Mouse (Mus musculus) mature B cell (primary cell): ENCODE measurements around the gene Tet2.

Experiments
- in situ Hi-C: fragments of 300-500 bp; cut with MboI; formaldehyde crosslinking; loops from 2 replicates; pipeline ENCODE4 v1.14.3; 2019

Gene Tet2

GRCm38 (mm10) chr3:133522289-133522688 is 22.6 kb downstream of the Tet2 start:
- in situ Hi-C loops, result no loop called here

DNA sequence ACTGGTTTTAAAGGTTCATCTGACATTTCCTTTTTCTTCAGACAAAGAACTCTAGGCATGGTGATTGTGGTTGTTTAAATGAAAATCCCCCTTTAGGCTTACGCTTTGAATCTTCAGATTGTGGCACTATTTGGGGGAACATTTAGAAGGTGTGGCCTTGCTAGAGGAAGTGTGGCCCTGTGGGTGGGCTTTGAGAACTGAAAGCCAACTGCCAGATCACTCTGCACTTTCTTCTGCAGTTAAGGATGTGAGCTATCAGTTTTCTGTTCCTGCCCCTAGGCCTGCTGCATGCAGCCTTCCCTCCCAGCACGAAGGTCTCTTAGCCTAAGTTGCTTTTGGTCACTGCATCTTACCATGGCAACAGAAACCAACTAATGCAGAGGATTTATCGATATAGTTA is 26.1 kb downstream of the Tet2 start:
- in situ Hi-C loops, result no loop called here

DNA sequence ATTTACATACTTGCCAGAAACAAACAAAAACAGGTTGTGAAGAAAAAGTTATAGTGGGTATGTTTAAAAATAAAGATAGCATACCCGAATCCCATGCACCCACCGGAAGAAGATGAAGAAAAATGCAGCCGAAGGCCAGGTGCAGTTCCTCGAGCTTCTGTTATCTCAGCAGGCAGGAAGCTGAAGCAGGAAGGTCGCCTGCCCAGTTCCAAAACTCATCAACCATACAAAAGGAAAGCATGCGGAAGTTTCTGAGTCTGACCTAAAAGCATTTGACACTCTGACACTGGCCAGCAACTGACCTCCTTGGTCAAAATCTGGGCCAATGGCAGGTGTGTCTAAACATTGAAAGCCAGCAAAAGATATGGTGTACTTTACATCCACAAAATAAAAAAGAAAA is 26.8 kb downstream of the Tet2 start:
- in situ Hi-C loops, result no loop called here

DNA sequence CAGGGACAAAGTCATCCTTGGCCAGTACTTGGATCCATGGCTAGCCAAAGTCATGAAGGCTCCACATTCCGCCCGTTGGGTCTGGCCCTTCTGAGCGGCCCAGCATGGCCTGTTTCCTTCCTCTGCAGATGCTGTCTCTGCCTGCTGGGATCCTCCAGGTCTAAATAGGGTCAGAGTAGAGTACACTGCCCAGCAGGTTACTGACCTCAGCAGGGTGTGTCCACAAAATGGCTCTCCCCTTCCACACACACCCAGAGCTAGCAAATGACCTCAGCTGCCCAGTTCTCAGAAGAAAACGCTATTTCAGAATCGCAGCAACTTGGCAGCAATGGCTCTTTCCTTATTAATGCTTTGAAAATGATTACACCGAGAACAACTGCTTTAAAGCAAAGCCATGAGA is 27.5 kb downstream of the Tet2 start:
- in situ Hi-C loops, result no loop called here

GRCm38 (mm10) chr3:133516137-133516536 is 28.8 kb downstream of the Tet2 start:
- in situ Hi-C loops, result no loop called here

DNA sequence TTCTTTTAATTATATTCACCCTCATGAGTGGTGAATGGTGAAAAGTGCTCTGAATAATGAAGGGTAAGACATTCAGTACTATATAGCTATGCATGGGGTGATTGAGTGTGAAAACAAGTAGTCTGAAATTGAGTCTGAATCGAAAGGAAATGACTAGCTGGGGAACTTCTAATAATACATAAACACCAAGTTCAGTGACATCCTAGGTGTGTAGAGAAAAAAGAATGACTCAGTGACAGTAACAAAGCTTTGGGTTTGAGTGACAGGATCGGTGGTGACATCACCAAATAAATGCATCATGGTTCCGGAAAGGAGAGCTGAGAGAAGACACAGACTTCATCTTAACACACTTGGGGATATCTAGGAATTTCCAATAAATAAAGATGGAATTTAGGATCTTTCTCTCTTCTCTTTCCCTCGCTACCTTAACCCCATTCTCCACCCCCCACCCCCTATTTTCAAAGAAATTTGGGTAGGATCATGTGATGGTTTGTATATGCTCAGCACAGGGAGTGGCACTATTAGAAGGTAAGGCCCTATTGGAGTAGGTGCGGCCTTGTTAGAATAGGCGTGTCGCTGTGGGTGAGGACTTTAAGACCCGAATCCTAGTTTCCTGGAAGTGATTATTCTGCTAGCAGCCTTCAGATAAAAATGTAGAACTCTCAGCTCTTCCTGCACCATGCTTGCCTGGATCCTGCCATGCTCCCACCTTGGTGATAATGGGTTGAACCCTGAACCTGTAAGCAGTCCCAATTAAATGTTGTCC is 29.6 kb downstream of the Tet2 start:
- in situ Hi-C loops, result no loop called here

GRCm38 (mm10) chr3:133514290-133514689 is 30.6 kb downstream of the Tet2 start:
- in situ Hi-C loops, result no loop called here

DNA sequence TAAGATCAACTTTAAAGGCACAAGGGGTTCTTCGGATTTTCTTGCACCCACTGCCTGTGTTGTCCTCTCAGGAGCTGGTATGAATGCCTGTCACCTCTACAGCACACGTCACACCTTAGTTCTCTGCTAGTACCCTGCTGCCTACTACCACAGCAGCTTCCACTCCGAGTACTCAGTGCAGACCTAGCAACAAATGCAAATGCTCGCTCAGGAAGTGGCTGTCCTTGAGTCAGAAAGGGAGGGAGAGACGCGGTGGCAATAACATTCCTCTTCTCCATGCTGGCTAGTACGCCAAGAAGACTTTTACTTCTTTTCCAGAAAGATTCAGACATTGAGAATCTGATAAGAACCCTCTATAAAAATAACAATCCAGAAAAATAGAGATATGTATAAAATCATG is 31.5 kb downstream of the Tet2 start:
- in situ Hi-C loops, result no loop called here

GRCm38 (mm10) chr3:133510368-133510767 is 34.6 kb downstream of the Tet2 start:
- in situ Hi-C loops, result no loop called here

DNA sequence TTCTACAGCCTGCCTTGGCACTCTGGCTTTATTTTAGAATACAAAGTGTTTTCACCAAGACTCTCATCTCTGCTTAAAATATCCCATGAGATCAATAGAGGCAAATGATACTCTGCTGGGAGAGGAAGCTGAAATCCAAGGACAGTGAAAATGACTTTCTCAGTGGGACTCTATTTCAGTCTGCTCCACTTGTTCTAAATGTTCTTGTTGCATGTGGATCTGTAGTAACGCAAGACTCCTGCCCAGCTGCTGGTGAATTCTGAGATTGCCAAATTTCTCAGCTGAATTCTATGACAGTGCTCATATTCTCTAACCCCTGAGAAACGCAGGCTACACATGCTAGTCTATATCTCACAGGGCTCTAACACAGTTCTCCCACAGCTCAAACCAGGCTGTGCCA is 35.1 kb downstream of the Tet2 start:
- in situ Hi-C loops, result no loop called here

DNA sequence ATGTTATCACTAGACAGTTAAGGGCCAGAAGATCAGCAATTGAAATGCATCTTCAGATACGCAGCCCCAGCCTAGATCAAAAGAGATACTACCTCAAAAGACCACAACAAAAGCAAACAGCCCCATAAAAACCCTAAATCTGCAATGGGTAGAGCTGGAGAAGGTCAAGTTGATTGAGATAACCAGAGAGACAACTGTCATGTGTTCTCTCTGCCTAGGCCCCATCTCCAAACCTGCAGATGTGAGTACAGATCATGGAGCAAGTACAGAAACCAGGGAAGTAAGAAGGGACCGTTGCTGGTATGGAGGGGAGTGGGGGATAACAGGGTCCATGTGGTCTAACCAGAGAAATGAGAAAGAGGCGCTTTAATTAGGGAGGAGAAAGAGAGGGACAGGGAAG is 36.1 kb downstream of the Tet2 start:
- in situ Hi-C loops, result no loop called here

- in situ Hi-C loops, result no loop called here
Observed at GRCm38 (mm10) chr3:133506289-133506954, 38.5 kb downstream of the Tet2 start.

DNA sequence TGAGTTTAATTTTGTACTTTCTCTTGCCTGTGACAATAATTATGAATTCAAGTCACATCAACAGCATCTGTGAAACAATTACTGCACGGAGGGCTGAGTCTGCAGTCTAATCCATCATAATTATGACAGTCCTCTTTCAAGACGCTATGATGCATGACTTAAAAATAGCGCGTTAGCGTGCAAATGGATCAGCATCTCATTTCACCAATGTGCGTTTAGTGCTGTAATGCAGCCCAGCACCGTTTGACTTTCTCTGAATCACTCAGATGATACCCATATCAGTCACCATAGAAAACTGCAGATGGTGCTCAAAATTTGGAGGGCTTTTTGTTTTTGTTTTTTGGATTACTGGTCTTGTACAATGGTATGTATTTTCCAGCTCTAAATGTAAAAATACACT is 48.0 kb downstream of the Tet2 start:
- in situ Hi-C loops, result no loop called here

- in situ Hi-C loops, result no loop called here
Observed at GRCm38 (mm10) chr3:133491370-133491769, 53.6 kb downstream of the Tet2 start.

GRCm38 (mm10) chr3:133488022-133488725 is 56.8 kb downstream of the Tet2 start:
- in situ Hi-C loops, result no loop called here

GRCm38 (mm10) chr3:133482887-133483286 is 62.1 kb downstream of the Tet2 start:
- in situ Hi-C loops, result no loop called here

DNA sequence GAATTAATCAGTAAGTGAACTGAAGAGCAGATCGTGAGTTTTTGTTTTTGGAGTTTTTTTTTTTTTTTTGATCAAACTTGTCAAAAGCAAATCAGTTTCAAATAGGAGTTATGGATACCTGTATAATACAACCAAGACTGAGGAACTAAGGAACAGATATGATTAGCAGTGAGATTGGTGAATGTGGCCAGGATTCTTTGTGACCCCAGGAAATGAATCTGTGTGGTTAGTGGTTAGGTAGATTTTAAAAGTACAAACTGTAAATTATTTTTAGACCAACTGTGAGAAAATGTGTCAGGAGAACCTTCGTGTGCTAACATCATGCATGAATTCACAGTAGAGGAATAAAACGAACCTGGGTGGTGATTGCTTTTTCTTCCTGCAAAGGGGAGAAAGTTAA is 66.0 kb downstream of the Tet2 start:
- in situ Hi-C loops, result no loop called here

DNA sequence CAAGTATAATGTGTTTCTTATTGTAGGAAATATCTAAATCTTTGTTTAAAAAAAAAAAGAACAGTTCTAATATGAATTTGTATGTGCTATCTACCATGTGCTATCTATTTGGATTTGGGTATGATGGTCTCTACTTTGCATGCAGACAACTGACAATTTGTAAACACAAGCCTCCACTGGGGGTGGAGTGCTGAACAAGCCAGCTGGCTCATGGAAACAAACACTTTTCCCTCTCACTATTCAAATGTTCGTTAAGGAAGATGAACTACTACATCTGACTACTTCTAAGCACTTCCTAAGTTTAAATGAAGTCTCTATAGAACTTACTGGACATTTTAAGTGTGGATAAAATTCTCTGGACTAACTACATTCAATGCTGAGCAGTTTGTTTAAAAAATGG is 71.2 kb downstream of the Tet2 start:
- in situ Hi-C loops, result no loop called here

DNA sequence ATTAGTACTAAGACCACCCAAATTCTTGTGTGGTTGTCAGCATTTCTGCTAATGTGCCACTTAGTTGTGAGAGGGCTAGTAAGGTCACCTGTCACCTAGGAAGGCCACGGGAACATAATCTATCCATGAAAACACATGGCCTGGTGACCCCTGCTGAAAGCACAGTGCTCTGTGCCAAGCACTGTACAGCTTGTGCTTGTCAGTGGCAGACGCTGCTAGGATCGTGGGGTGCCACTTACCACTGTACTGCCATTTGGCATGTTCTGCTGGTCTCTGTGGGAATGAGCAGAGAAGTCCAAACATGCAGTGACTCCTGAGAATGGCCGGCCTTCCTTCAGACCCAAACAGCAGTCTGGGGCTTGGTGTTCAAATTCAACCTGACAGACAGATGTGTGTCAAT is 73.8 kb downstream of the Tet2 start:
- in situ Hi-C loops, result no loop called here

GRCm38 (mm10) chr3:133468883-133469282 is 76.1 kb downstream of the Tet2 start:
- in situ Hi-C loops, result no loop called here

DNA sequence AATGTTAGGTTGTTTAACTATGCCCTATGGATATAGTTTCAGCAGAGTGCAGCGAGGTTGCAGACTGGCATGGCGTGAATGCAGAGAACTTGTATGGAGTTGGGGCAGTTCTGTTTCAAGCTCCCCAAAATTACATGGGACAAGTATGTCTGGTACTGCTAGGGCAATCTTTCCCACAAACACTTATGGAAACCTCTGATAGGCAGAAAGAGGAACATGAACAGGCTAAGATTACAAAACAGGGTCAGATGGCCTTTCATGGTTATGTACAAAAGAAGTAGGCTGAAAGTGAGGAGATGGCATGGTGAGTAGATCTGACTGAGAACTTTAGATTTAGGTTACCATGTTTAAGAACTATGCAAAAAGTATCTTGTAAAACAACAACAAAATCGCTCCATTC is 81.7 kb downstream of the Tet2 start:
- in situ Hi-C loops, result no loop called here

- in situ Hi-C loops, result no loop called here
Observed at GRCm38 (mm10) chr3:133462485-133462884, 82.5 kb downstream of the Tet2 start.

DNA sequence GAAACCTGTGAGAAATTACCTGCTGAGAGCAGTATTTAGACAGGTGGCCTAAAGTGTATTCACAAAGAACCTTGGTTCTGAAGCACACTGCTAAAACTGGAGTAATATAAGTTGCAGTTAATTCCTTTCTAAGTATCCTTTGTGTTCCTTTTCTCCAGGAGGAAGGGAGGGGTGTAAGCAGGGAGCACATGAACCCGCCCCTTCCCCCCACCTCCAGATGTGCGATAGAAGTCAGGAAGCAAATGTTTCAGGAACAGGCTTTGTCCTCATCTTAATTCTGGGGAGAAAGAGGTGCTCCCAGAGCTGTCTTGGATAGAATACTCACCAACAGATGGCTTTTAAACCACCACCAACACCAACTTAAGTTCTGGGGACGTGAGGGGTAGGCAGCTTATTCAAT is 82.9 kb downstream of the Tet2 start:
- in situ Hi-C loops, result no loop called here
